Mouse (Mus musculus) CD8-positive naive resting alpha-beta T cell, adult 57 days (primary cell): Measurements from ENCODE around the gene Olfr366. TPM values are rescaled to one million over a fixed set of nuclear protein-coding genes. Genes with fewer than 3 reads are reported as not detected.

Experiments
- total RNA-seq: library from RNA; stranded (reverse); gene quantifications from one replicate; pipeline ENCODE4 v1.2.4, GENCODE M21; 2023

Olfr366 gene
- not detected for total RNA-seq

GRCm38 (mm10) chr2:37211274-37211673 is at the start of gene Olfr366:
Gene Olfr366, plus strand, starts transcription at chr2:37211574.

GRCm38 (mm10) chr2:37187898-37188297 is 23.5 kb upstream of the Olfr366 start, which contains the start of gene Olfr365:
Gene Olfr365, plus strand, starts transcription at chr2:37188198.

Other genes starting within 250 kb of the Olfr366 start
- not detected for gene Olfr357, start 217.7 kb upstream of the Olfr366 start, total RNA-seq
- not detected for gene Olfr358, start 202.2 kb upstream of the Olfr366 start, total RNA-seq
- gene Olfr360, start 145.8 kb upstream of the Olfr366 start, total RNA-seq, result not detected
- gene Olfr361, start 122.3 kb upstream of the Olfr366 start, total RNA-seq, result not detected
- gene Olfr362, start 93.7 kb upstream of the Olfr366 start, total RNA-seq, result not detected
- gene Olfr364-ps1, start 72.3 kb upstream of the Olfr366 start, total RNA-seq, result not detected
- gene Olfr365, start 23.4 kb upstream of the Olfr366 start, total RNA-seq, result 0.15 TPM
- not detected for gene Olfr368, start 114.9 kb downstream of the Olfr366 start, total RNA-seq
- gene Pdcl, start 147.8 kb downstream of the Olfr366 start, total RNA-seq, result 30.3 TPM
- gene Rc3h2, start 211.3 kb downstream of the Olfr366 start, total RNA-seq, result 56.0 TPM
- 3.6 TPM for gene Zbtb26, start 231.6 kb downstream of the Olfr366 start, total RNA-seq
- gene Zbtb6, start 231.6 kb downstream of the Olfr366 start, total RNA-seq, result 16.3 TPM
- gene Rabgap1, start 231.7 kb downstream of the Olfr366 start, total RNA-seq, result 40.4 TPM